Mouse (Mus musculus): ENCODE results near the gene Olfr63.
"Not testable (repeated sequence)": the region's sequence is repeated elsewhere in the genome, so short reads cannot be mapped to it uniquely, and the experiment has no call there.

The Olfr63 gene

GRCm38 (mm10) chr17:33264376-33264775 is at the start of gene Olfr63:
TSS of gene Olfr63 (plus strand) at chr17:33264676.
- in situ Hi-C loops (cut with MboI; ENCODE audit: low pct_unique_long_range_greater_than_20kb in 1 of 2, low sequenced_read_pairs in 2 of 2, unreplicated experiment in 1 of 2) = no loop called here

- in situ Hi-C loops (cut with MboI; ENCODE audit: low pct_unique_long_range_greater_than_20kb in 1 of 2, low sequenced_read_pairs in 2 of 2, unreplicated experiment in 1 of 2) = no loop called here
Observed at GRCm38 (mm10) chr17:33221590-33221989, 42.9 kb upstream of the Olfr63 start, which contains the start of gene Olfr1564. TSS of gene Olfr1564 (minus strand) at chr17:33221690.

GRCm38 (mm10) chr17:33236646-33237045 is 27.8 kb upstream of the Olfr63 start:
- in situ Hi-C loops (cut with MboI; ENCODE audit: low pct_unique_long_range_greater_than_20kb in 1 of 2, low sequenced_read_pairs in 2 of 2, unreplicated experiment in 1 of 2) = loop anchor here in 1 of 2 experiments (10.0 kb wide), 1 partner anchor 78 kb away; no protein-coding TSS in a partner anchor

- in situ Hi-C loops (cut with MboI; ENCODE audit: low pct_unique_long_range_greater_than_20kb in 1 of 2, low sequenced_read_pairs in 2 of 2, unreplicated experiment in 1 of 2) = not testable (repeated sequence)
Observed at GRCm38 (mm10) chr17:33254530-33255318, 9.8 kb upstream of the Olfr63 start, which contains the start of gene Zfp955a. TSS of gene Zfp955a (minus strand) at chr17:33255145.

DNA sequence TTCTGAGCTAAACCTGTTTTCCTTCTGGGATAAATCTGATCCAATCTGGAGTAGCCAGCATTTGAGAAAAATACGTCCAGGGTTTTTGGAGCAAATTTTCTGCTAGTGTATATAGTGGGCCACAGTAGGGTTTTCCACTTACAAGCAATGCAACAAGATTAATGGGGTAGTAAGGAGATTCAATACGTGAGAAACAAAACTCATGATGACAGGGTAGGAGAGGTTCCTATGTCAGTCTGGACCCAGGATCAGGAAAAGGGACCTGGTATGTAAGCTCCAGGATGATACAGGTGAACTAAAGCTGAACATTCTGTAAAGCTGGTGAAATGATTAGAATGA is 9.2 kb upstream of the Olfr63 start:
- in situ Hi-C loops (cut with MboI; ENCODE audit: low pct_unique_long_range_greater_than_20kb in 1 of 2, low sequenced_read_pairs in 2 of 2, unreplicated experiment in 1 of 2) = not testable (repeated sequence)

- in situ Hi-C loops (cut with MboI; ENCODE audit: low pct_unique_long_range_greater_than_20kb in 1 of 2, low sequenced_read_pairs in 2 of 2, unreplicated experiment in 1 of 2) = no loop called here
Observed at GRCm38 (mm10) chr17:33268907-33269306, 4.4 kb downstream of the Olfr63 start.

DNA sequence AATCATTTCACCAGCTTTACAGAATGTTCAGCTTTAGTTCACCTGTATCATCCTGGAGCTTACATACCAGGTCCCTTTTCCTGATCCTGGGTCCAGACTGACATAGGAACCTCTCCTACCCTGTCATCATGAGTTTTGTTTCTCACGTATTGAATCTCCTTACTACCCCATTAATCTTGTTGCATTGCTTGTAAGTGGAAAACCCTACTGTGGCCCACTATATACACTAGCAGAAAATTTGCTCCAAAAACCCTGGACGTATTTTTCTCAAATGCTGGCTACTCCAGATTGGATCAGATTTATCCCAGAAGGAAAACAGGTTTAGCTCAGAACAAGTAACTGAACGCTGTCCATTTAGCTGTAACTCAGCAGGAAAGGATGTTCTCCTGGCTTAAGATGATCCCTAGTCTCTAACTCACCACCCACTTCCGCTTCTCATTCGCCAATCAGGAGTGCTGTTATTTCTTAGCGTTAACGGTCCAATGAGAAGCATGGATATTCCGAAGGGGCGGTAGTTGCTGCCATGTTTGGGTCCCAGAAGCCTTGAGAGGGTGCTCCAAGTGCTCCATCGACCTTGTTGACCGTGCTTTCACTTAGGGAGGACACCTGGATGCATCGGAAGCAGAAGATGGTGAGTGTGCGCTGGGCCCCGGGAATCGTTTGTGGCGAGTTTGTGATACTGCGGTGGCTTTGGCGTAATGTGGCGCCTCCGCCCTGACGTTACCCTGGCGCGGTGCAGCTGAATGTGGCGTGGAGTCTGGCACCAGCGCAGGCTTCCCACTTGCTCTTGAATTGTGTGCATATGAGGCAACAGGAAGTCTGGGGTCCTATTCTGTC is 24.8 kb downstream of the Olfr63 start, which contains the start of gene Zfp955b:
TSS of gene Zfp955b (plus strand) at position 506 of the 837 bp plus-strand sequence.
- in situ Hi-C loops (cut with MboI; ENCODE audit: low pct_unique_long_range_greater_than_20kb in 1 of 2, low sequenced_read_pairs in 2 of 2, unreplicated experiment in 1 of 2) = not testable (repeated sequence)

GRCm38 (mm10) chr17:33289876-33290149 is 25.3 kb downstream of the Olfr63 start:
- in situ Hi-C loops (cut with MboI; ENCODE audit: low pct_unique_long_range_greater_than_20kb in 1 of 2, low sequenced_read_pairs in 2 of 2, unreplicated experiment in 1 of 2) = not testable (repeated sequence)

All from mouse embryonic stem cell (cell line).